Mouse (Mus musculus) megakaryocyte, adult 5-6 weeks (primary cell): ENCODE measurements around the gene Tbx3. TPM values are rescaled to one million over a fixed set of nuclear protein-coding genes. Genes with fewer than 3 reads are reported as not detected.

Source experiments
- ATAC-seq: 2 replicates; pipeline ENCODE4 v1.8.0; 2016; ENCODE audit warnings: mild to moderate bottlenecking, inconsistent platforms; ENCODE audit not compliant: poor library complexity, severe bottlenecking
- total RNA-seq, 2 experiments: library from RNA; stranded (forward) in 1 of 2; stranded (reverse) in 1 of 2; fragments of 153-499, 151-499 nt in 1 of 2; fragments of 221-1000, 200-1000 nt in 1 of 2; gene quantifications; 2 replicates each; pipeline versions ENCODE4 v1.2.3 to v1.2.4; 2015 to 2017

The Tbx3 gene
- total RNA-seq (2015) (not detected in 2 replicates), total RNA-seq (2017) (not detected in 2 replicates)

GRCm38 (mm10) chr5:119670566-119671108, at the start of gene Tbx3:
TSS of gene Tbx3 (plus strand) at chr5:119670669.
- ATAC-seq: no peak

GRCm38 (mm10) chr5:119622076-119622475, 48.4 kb upstream of the Tbx3 start:
- ATAC-seq: no peak

- no peak for ATAC-seq
These were observed 45.9 kb upstream of the Tbx3 start for GRCm38 (mm10) chr5:119624554-119624953.

- no peak for ATAC-seq
These were observed 44.9 kb upstream of the Tbx3 start for GRCm38 (mm10) chr5:119625603-119626002.

- ATAC-seq: no peak
These were observed 44.3 kb upstream of the Tbx3 start for GRCm38 (mm10) chr5:119626154-119626553.

GRCm38 (mm10) chr5:119626662-119627061, 43.8 kb upstream of the Tbx3 start:
- no peak for ATAC-seq

- no peak for ATAC-seq
These were observed 42.4 kb upstream of the Tbx3 start for GRCm38 (mm10) chr5:119628100-119628499.

GRCm38 (mm10) chr5:119628746-119629327, 41.6 kb upstream of the Tbx3 start:
- ATAC-seq: no peak

GRCm38 (mm10) chr5:119633581-119633980, 36.9 kb upstream of the Tbx3 start:
- no peak for ATAC-seq

GRCm38 (mm10) chr5:119634861-119635260, 35.6 kb upstream of the Tbx3 start:
- ATAC-seq: 0 out of 2 replicates have a peak, but pooled peaks have one; percentile 21

- ATAC-seq: no peak
These were observed 32.2 kb upstream of the Tbx3 start for GRCm38 (mm10) chr5:119638300-119638699.

GRCm38 (mm10) chr5:119641094-119641493, 29.4 kb upstream of the Tbx3 start:
- ATAC-seq: no peak

GRCm38 (mm10) chr5:119641714-119642113, 28.8 kb upstream of the Tbx3 start:
- ATAC-seq: no peak

- ATAC-seq: no peak
These were observed 23.5 kb upstream of the Tbx3 start for GRCm38 (mm10) chr5:119646965-119647364.

- no peak for ATAC-seq
These were observed 19.1 kb upstream of the Tbx3 start for GRCm38 (mm10) chr5:119651135-119651965.

GRCm38 (mm10) chr5:119656354-119656753, 14.1 kb upstream of the Tbx3 start:
- no peak for ATAC-seq

- no peak for ATAC-seq
These were observed 13.6 kb upstream of the Tbx3 start for GRCm38 (mm10) chr5:119656856-119657255.

- no peak for ATAC-seq
These were observed 13.1 kb upstream of the Tbx3 start for GRCm38 (mm10) chr5:119657362-119657761.

- no peak for ATAC-seq
These were observed 12.7 kb upstream of the Tbx3 start for GRCm38 (mm10) chr5:119657804-119658203.

GRCm38 (mm10) chr5:119658396-119658795, 12.1 kb upstream of the Tbx3 start:
- ATAC-seq: no peak

- no peak for ATAC-seq
These were observed 11.4 kb upstream of the Tbx3 start for GRCm38 (mm10) chr5:119659041-119659440.
